Comparison of ENCODE assay signal across 21 mouse cellular contexts in the genomic region with DNA sequence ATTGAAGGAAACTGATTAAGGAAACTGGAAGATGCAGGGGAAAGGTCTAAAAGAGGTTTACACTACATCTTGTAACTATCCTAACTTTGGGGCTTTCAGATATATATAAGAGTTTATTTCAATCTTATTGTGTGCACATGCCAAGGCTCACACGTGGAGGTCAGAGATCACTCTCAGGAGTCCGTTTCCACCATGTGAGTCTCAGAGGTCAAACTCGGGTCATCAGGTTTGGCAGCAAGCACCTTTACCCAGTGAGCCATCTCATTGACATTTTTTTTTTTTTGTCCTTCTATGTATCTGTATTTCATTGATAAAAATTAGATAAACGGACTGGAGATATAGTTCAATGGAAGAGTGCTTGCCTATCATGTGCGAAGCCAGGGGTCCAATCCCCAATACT.
"Had no signal": no experiment of that assay in that cellular context is flagged by ENCODE, and none has a peak within 500 bp of the region (broad histone marks: within the 10 kb centered on the region; RNA-seq: fewer than 3 reads in every experiment).

No protein-coding gene starts in this region.

- H3K27ac ChIP-seq: left cerebral cortex, adult 2 months; liver, embryonic 12.5 days; liver, embryonic 15.5 days; lung, embryonic 15.5 days; midbrain, embryonic 10.5 days; midbrain, embryonic 13.5 days; neural tube, embryonic 13.5 days; stomach, embryonic 15.5 days had no signal

- H3K36me3 ChIP-seq: liver, embryonic 12.5 days; liver, embryonic 15.5 days; lung, embryonic 15.5 days; midbrain, embryonic 10.5 days; midbrain, embryonic 13.5 days; neural tube, embryonic 13.5 days; stomach, embryonic 15.5 days had no signal

- H3K9ac ChIP-seq: liver, embryonic 12.5 days; liver, embryonic 15.5 days; lung, embryonic 15.5 days; midbrain, embryonic 13.5 days; neural tube, embryonic 13.5 days; stomach, embryonic 15.5 days had no signal

- H3K4me3 ChIP-seq: left cerebral cortex, adult 2 months; liver, embryonic 12.5 days; liver, embryonic 15.5 days; lung, embryonic 15.5 days; megakaryocyte, embryonic 14.5 days; midbrain, embryonic 10.5 days; midbrain, embryonic 13.5 days; myocyte; neural tube, embryonic 13.5 days; stomach, embryonic 15.5 days had no signal

- H3K9me3 ChIP-seq: liver, embryonic 12.5 days; liver, embryonic 15.5 days; lung, embryonic 15.5 days; megakaryocyte, embryonic 14.5 days; midbrain, embryonic 10.5 days; midbrain, embryonic 13.5 days; neural tube, embryonic 13.5 days; stomach, embryonic 15.5 days had no signal

- ATAC-seq: intestine, postnatal 0 days; liver, embryonic 12.5 days; midbrain, embryonic 13.5 days; midbrain, embryonic 16.5 days had no signal

- DNase-seq: layer of hippocampus, postnatal 36 days; lung, adult 18-20 months; lung, postnatal 10 days; lung, postnatal 36 days; retina, postnatal 1 day; right cerebral cortex, postnatal 25 days; spleen, adult 18-20 months; thymus, adult 18-20 months; thymus, postnatal 36 days had no signal

- H3K4me2 ChIP-seq: liver, embryonic 12.5 days; liver, embryonic 15.5 days; lung, embryonic 15.5 days; midbrain, embryonic 13.5 days; neural tube, embryonic 13.5 days; stomach, embryonic 15.5 days had no signal

- H3K27me3 ChIP-seq: lung, embryonic 15.5 days; neural tube, embryonic 13.5 days; stomach, embryonic 15.5 days had no signal
